Mouse (Mus musculus) hindbrain, embryonic 12.5 days (tissue): ENCODE measurements at regions not wholly inside any gene's neighbourhood (a gene's known extent, or its start where the extent isn't known, plus 50 kb on each side); places are given as distances from the start of the nearest gene placed in this dataset.

Experiments
- ATAC-seq: fragments of 200-750 bp; cut with Nextera tagmentation; 2 replicates; pipeline ENCODE4 v1.8.0; 2017; ENCODE audit warnings: moderate TSS enrichment; ENCODE audit not compliant: low FRiP score
- H3K27ac ChIP-seq: fragments of 300-500 bp; sonication (generic); 2 replicates; pipeline ENCODE4 v1.5.1; 2016; ENCODE audit warnings: mild to moderate bottlenecking
- H3K27me3 ChIP-seq: fragments of 300-500 bp; sonication (generic); 2 replicates; pipeline ENCODE4 v1.6.1; 2016; ENCODE audit warnings: mild to moderate bottlenecking
- H3K36me3 ChIP-seq: fragments of 300-500 bp; sonication (generic); 2 replicates; pipeline ENCODE4 v1.6.1; 2016; ENCODE audit warnings: mild to moderate bottlenecking
- H3K4me1 ChIP-seq: fragments of 300-500 bp; sonication (generic); 2 replicates; pipeline ENCODE4 v1.6.1; 2016
- H3K4me2 ChIP-seq: fragments of 300-500 bp; sonication (generic); replicated peaks from 2 replicates; pipeline ENCODE4 v1.6.1; 2016; ENCODE audit warnings: mild to moderate bottlenecking
- H3K4me3 ChIP-seq: fragments of 300-500 bp; sonication (generic); 2 replicates; pipeline ENCODE4 v1.5.1; 2016; ENCODE audit warnings: mild to moderate bottlenecking
- H3K9ac ChIP-seq: fragments of 300-500 bp; sonication (generic); 2 replicates; pipeline ENCODE4 v1.6.1; 2016; ENCODE audit warnings: mild to moderate bottlenecking, moderate library complexity
- H3K9me3 ChIP-seq: fragments of 300-500 bp; sonication (generic); replicated peaks from 2 replicates; pipeline ENCODE4 v1.6.1; 2016; ENCODE audit warnings: mild to moderate bottlenecking
- WGBS: fragments of 180-500 bp; shearing (Covaris S2); methylation state at CpG from one replicate; pipeline ENCODE4 v1.1.7; 2016; 5-methylcytosine and 5-hydroxymethylcytosine counted together

- ATAC-seq: no peak
- H3K4me2 ChIP-seq: no peak overlapping the region
- 86% methylated on average over 4 of the region's 4 CpGs for WGBS
- no peaks in the 10 kb centered on the region for H3K36me3 ChIP-seq
- no peak overlapping the region for H3K9ac ChIP-seq
- H3K9me3 ChIP-seq: no peaks in the 10 kb centered on the region
- no peaks in the 10 kb centered on the region for H3K4me1 ChIP-seq
- H3K27me3 ChIP-seq: no peaks in the 10 kb centered on the region
- H3K4me3 ChIP-seq: no peak overlapping the region
- no peak overlapping the region for H3K27ac ChIP-seq
Observed at GRCm38 (mm10) chr2:47750997-47751623, 1062.8 kb upstream of the Acvr2a start.

GRCm38 (mm10) chr2:47755716-47756115, 1058.2 kb upstream of the Acvr2a start:
- no peaks in the 10 kb centered on the region for H3K9me3 ChIP-seq
- ATAC-seq: no peak
- no peaks in the 10 kb centered on the region for H3K36me3 ChIP-seq
- H3K4me1 ChIP-seq: no peaks in the 10 kb centered on the region
- H3K27ac ChIP-seq: no peak overlapping the region
- H3K27me3 ChIP-seq: no peaks in the 10 kb centered on the region
- no peak overlapping the region for H3K4me2 ChIP-seq
- H3K9ac ChIP-seq: no peak overlapping the region
- H3K4me3 ChIP-seq: no peak overlapping the region

DNA sequence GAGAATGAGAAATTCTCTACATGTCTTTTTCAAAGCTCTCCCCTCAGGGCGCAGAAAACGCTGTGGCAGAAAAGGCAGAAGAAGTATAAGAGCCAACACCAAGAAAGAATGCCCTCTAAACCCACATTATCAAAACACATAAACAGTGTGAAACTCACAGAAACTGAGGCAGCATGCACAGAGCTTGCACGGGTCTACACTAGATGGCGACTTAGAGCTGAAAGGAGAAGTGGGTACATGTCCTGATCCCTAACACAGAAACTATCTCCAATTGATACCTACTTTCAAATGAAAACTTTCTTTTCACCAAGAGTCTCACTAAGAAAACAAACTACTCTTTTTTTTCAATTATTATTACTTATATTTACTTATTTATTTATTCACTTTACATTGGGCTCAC, 1057.7 kb upstream of the Acvr2a start:
- Histone ChIP-seq H3K4me2 (no peak overlapping the region), H3K9ac (no peak overlapping the region), H3K9me3 (no peaks in the 10 kb centered on the region), H3K4me1 (no peaks in the 10 kb centered on the region), H3K36me3 (no peaks in the 10 kb centered on the region), H3K27me3 (no peaks in the 10 kb centered on the region), H3K27ac (no peak overlapping the region), H3K4me3 (no peak overlapping the region)
- 58% methylated on average over 4 of the region's 4 CpGs for WGBS
- ATAC-seq: no peak

DNA sequence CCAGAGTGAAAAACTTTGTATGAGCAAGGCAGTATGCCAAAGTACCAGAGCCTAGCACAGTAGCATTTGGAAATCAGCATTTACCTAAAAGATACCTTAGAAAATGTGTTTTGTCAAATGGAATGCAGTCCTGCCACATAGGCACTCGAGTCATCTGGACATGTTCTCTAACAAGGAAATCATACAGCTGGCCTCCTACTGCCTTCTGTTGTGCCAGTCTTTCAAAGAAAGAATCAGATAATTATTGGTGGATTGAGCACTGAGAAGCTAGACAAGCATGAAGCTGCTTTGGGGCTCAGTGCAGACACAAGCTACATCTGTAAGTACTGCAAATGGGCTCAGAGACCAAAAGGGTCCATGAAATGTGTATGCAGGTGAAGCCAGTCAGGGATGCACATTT, 1038.1 kb upstream of the Acvr2a start:
- no peaks in the 10 kb centered on the region for H3K4me1 ChIP-seq
- H3K9ac ChIP-seq: no peak overlapping the region

GRCm38 (mm10) chr2:47776965-47777364, 1036.9 kb upstream of the Acvr2a start:
- no peak for ATAC-seq
- H3K9me3 ChIP-seq: no peaks in the 10 kb centered on the region
- WGBS: 89% methylated on average over 1 of the region's 1 CpGs

More for the DNA sequence above, 1038.1 kb upstream of the Acvr2a start:
- ATAC-seq: no peak
- no peak overlapping the region for H3K4me2 ChIP-seq
- no peak overlapping the region for H3K4me3 ChIP-seq
- no peaks in the 10 kb centered on the region for H3K9me3 ChIP-seq
- no peak overlapping the region for H3K27ac ChIP-seq
- H3K36me3 ChIP-seq: no peaks in the 10 kb centered on the region
- 71% methylated on average over 1 of the region's 1 CpGs for WGBS
- no peaks in the 10 kb centered on the region for H3K27me3 ChIP-seq

DNA sequence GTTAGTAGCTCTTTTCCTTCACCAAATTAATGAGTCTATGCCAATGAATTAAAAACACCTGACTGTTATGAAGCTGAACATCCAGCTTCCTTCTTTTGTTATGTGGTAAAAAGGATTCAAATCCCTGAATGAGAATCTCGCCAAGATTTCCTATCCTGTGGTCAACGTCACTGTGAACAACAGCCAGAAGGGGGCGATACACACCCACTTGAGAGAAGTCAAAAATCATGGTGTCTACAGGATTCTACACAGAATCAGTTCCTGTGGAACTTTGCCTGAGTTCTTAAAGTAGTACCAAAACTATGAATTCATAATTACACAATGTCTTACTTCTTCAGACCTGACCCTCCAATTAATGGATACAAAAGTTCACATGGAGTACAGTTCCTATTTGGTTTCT, 1028.1 kb upstream of the Acvr2a start:
- H3K36me3 ChIP-seq: no peaks in the 10 kb centered on the region
- no peaks in the 10 kb centered on the region for H3K4me1 ChIP-seq
- H3K4me2 ChIP-seq: no peak overlapping the region
- H3K27me3 ChIP-seq: no peaks in the 10 kb centered on the region
- 10% methylated on average over 3 of the region's 3 CpGs for WGBS
- H3K9me3 ChIP-seq: no peaks in the 10 kb centered on the region
- H3K4me3 ChIP-seq: no peak overlapping the region
- peak; percentile 54; the same call in 1 of the 2 replicates for ATAC-seq
- no peak overlapping the region for H3K27ac ChIP-seq
- H3K9ac ChIP-seq: no peak overlapping the region

More at GRCm38 (mm10) chr2:47776965-47777364, 1036.9 kb upstream of the Acvr2a start:
- no peaks in the 10 kb centered on the region for H3K27me3 ChIP-seq
- no peak overlapping the region for H3K4me2 ChIP-seq
- no peaks in the 10 kb centered on the region for H3K4me1 ChIP-seq
- H3K9ac ChIP-seq: no peak overlapping the region
- H3K27ac ChIP-seq: no peak overlapping the region
- H3K36me3 ChIP-seq: no peaks in the 10 kb centered on the region
- no peak overlapping the region for H3K4me3 ChIP-seq

GRCm38 (mm10) chr2:47822746-47823271, 991.1 kb upstream of the Acvr2a start:
- no peak overlapping the region for H3K4me2 ChIP-seq
- no peaks in the 10 kb centered on the region for H3K36me3 ChIP-seq
- no peak overlapping the region for H3K27ac ChIP-seq
- H3K4me1 ChIP-seq: no peaks in the 10 kb centered on the region
- H3K9ac ChIP-seq: no peak overlapping the region
- H3K27me3 ChIP-seq: no peaks in the 10 kb centered on the region
- H3K4me3 ChIP-seq: no peak overlapping the region
- 68% methylated on average over 2 of the region's 2 CpGs for WGBS
- no peak for ATAC-seq
- H3K9me3 ChIP-seq: no peaks in the 10 kb centered on the region

DNA sequence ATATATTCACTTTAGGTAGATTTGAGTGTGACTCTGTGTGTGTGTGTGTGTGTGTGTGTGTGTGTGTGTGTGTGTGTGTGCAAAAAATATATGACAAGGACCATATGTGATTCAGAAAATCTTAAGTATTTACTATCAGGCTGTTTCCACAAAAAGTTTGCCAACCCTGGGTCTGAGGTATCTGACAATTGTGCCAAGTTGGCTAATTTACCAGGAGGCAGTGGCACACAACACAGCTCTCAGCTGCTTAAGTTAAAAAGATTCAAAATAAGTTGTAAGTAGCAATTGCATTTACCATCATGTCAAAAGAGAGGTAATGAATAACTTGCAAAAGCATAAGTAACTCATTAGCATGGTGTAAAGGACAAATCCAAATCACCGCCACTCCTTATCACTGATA, 981.4 kb upstream of the Acvr2a start:
- Histone ChIP-seq H3K4me2 (no peak overlapping the region), H3K4me1 (no peaks in the 10 kb centered on the region), H3K4me3 (no peak overlapping the region), H3K36me3 (no peaks in the 10 kb centered on the region), H3K27ac (no peak overlapping the region), H3K27me3 (no peaks in the 10 kb centered on the region), H3K9me3 (no peaks in the 10 kb centered on the region), H3K9ac (no peak overlapping the region)
- WGBS: 100% methylated on average over 1 of the region's 1 CpGs
- no peak for ATAC-seq

GRCm38 (mm10) chr2:47833517-47833916, 980.4 kb upstream of the Acvr2a start:
- H3K27me3 ChIP-seq: no peaks in the 10 kb centered on the region
- H3K9ac ChIP-seq: no peak overlapping the region
- no peaks in the 10 kb centered on the region for H3K4me1 ChIP-seq
- WGBS: 89% methylated on average over 1 of the region's 1 CpGs
- no peak overlapping the region for H3K4me3 ChIP-seq
- no peak overlapping the region for H3K4me2 ChIP-seq
- no peaks in the 10 kb centered on the region for H3K9me3 ChIP-seq
- H3K36me3 ChIP-seq: no peaks in the 10 kb centered on the region
- no peak for ATAC-seq
- 0 out of 2 replicates have a peak overlapping the region, but pooled peaks have one; percentile 23 for H3K27ac ChIP-seq

DNA sequence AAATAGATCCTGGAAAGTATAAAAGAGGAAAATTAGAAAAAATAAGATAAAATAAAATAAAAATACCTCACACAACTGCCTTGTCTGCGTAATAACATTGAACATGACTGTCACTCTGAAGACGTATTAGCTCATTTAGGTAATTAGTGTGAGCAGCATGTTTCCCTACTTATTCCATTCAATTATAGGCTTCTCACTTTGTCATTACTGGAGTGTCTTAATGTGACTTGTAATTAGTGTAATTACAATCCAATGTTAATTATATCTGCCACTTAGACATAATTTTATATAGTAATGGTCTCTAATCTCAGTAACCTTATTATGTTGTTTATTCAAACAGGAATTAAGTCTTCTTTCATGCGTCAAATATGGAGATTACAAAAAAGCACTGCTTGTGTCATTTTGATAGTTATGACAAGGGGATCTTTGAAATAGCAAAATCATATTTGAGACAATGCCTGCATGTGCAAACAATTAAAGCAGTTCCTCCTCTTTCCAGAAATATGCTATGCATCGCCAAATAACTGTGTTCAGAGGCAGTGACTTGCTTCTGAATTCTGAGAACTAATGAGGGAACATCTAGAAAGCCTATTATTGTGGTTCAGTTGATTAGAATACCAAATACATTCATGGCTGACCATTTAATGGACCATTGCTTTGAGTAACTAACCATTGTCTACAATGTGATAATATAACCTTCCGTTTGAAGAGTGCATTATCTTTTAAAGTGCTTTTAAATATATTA, 979.7 kb upstream of the Acvr2a start:
- H3K27me3 ChIP-seq: no peaks in the 10 kb centered on the region
- no peaks in the 10 kb centered on the region for H3K9me3 ChIP-seq
- H3K9ac ChIP-seq: no peak overlapping the region
- H3K4me3 ChIP-seq: no peak overlapping the region
- H3K4me1 ChIP-seq: no peaks in the 10 kb centered on the region
- H3K4me2 ChIP-seq: no peak overlapping the region
- peak; percentile 73 for ATAC-seq
- no peak overlapping the region for H3K27ac ChIP-seq
- 82% methylated on average over 5 of the region's 5 CpGs for WGBS
- H3K36me3 ChIP-seq: no peaks in the 10 kb centered on the region

DNA sequence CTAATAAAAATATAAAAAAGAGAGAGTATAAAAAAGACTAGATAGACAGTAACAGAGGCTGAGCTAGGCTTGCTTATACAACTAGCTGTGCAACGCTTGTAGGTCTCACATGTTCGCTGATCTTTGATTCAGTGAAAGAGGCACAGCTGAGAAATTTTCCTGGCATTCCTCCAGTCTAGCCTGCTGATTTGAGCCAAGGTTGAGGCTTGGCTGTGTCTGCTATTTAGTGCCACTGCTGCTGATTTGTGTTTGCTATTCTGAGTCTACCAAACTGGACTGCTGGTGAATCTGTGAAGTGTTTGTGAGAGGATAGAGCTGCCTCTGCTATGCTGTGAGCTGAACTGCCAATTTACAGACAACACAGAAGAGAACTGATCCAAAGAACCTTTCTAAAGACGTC, 956.7 kb upstream of the Acvr2a start:
- Histone ChIP-seq H3K36me3 (no peaks in the 10 kb centered on the region), H3K4me1 (no peaks in the 10 kb centered on the region), H3K9ac (no peak overlapping the region), H3K4me3 (no peak overlapping the region), H3K9me3 (0 out of 2 replicates have a peak, but pooled peaks cover 2% of the 10 kb centered on the region), H3K27ac (no peak overlapping the region), H3K4me2 (no peak overlapping the region), H3K27me3 (no peaks in the 10 kb centered on the region)
- 81% methylated on average over 3 of the region's 3 CpGs for WGBS
- no peak for ATAC-seq

- no peak overlapping the region for H3K27ac ChIP-seq
- H3K9me3 ChIP-seq: 0 out of 2 replicates have a peak, but pooled peaks cover 6% of the 10 kb centered on the region
- H3K27me3 ChIP-seq: no peaks in the 10 kb centered on the region
- 88% methylated on average over 1 of the region's 1 CpGs for WGBS
- no peaks in the 10 kb centered on the region for H3K36me3 ChIP-seq
- no peak overlapping the region for H3K4me2 ChIP-seq
- H3K9ac ChIP-seq: no peak overlapping the region
- no peak overlapping the region for H3K4me3 ChIP-seq
- ATAC-seq: no peak
- no peaks in the 10 kb centered on the region for H3K4me1 ChIP-seq
Observed at GRCm38 (mm10) chr2:47862446-47862845, 951.5 kb upstream of the Acvr2a start.

GRCm38 (mm10) chr2:47878002-47878401, 935.9 kb upstream of the Acvr2a start:
- H3K4me3 ChIP-seq: no peak overlapping the region
- no peaks in the 10 kb centered on the region for H3K9me3 ChIP-seq
- H3K4me1 ChIP-seq: no peaks in the 10 kb centered on the region
- no peak overlapping the region for H3K4me2 ChIP-seq
- H3K36me3 ChIP-seq: no peaks in the 10 kb centered on the region
- no peak overlapping the region for H3K9ac ChIP-seq
- no peak for ATAC-seq
- WGBS: 71% methylated on average over 2 of the region's 2 CpGs
- H3K27me3 ChIP-seq: no peaks in the 10 kb centered on the region
- no peak overlapping the region for H3K27ac ChIP-seq
